ENCODE assay signal across 8 mouse cellular contexts in the genomic region with DNA sequence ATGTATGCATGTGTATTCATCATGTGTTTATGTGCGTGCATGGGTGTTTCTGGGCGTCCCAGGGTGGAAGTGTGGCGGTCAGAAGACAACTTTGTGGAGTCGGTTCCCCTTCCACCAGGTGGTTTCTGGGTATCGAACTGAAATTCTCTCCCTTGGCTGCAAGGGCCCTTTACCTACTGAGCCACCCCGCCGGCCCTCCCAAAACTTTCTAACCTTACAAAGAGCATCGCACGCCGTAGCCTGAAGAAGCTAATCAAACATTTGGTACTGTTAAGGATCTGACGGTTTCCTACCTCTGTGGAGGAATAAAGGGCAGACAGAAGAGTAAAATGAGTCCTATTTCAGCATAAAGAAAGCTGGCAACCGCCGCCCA. TPM values are rescaled to one million over a fixed set of nuclear protein-coding genes. Genes with fewer than 3 reads are reported as not detected.
DNase-seq lines count a peak whose midpoint lies in the region; ATAC-seq and TF ChIP-seq lines count a peak whose summit lies in the region.

No protein-coding gene starts in this region.

- H3K4me2 ChIP-seq in forebrain, embryonic 14.5 days (ENCODE audit: low read length), result peak overlapping the region; percentile 79
- peak overlapping the region; percentile 83 for H3K4me2 ChIP-seq in intestine, postnatal 0 days (replicated peaks; ENCODE audit: low read depth)
- H3K4me2 ChIP-seq in stomach, embryonic 15.5 days, result peak overlapping the region; percentile 86

- H3K9ac ChIP-seq in forebrain, embryonic 14.5 days (ENCODE audit: low read length), result peak overlapping the region; percentile 85
- H3K9ac ChIP-seq in intestine, postnatal 0 days (ENCODE audit: low read depth, low read length), result peak overlapping the region; percentile 76
- H3K9ac ChIP-seq in stomach, embryonic 15.5 days, result peak overlapping the region; percentile 77; the same call in 1 of the 2 replicates

- H3K4me3 ChIP-seq in layer of hippocampus, adult 2 months, result peak overlapping the region; percentile 63
- peak overlapping the region; percentile 60 for H3K4me3 ChIP-seq in forebrain, embryonic 14.5 days (ENCODE audit: low read depth, low read length)
- peak overlapping the region; percentile 62 for H3K4me3 ChIP-seq in intestine, postnatal 0 days (ENCODE audit: low read depth, low read length)
- peak overlapping the region; percentile 62 for H3K4me3 ChIP-seq in stomach, embryonic 15.5 days (replicated peaks)

- 8% methylated on average over 13 of the region's 13 CpGs for WGBS in forebrain, embryonic 14.5 days
- WGBS in intestine, postnatal 0 days, result 6% methylated on average over 13 of the region's 13 CpGs
- WGBS in stomach, embryonic 15.5 days, result 6% methylated on average over 13 of the region's 13 CpGs

- H3K27ac ChIP-seq in layer of hippocampus, adult 2 months, result peak overlapping the region; percentile 93
- H3K27ac ChIP-seq in forebrain, embryonic 14.5 days (ENCODE audit: low read depth, low read length), result no peak overlapping the region
- peak overlapping the region; percentile 62; the same call in 1 of the 2 replicates for H3K27ac ChIP-seq in intestine, postnatal 0 days (ENCODE audit: low read depth, low read length)
- no peak overlapping the region for H3K27ac ChIP-seq in stomach, embryonic 15.5 days

- H3K27me3 ChIP-seq in forebrain, embryonic 14.5 days (replicated peaks; ENCODE audit: control insufficient read depth, insufficient read depth, low read length), result no peaks in the 10 kb centered on the region
- no peaks in the 10 kb centered on the region for H3K27me3 ChIP-seq in intestine, postnatal 0 days (replicated peaks; ENCODE audit: control insufficient read depth, insufficient read depth, low read length)
- H3K27me3 ChIP-seq in stomach, embryonic 15.5 days (replicated peaks), result no peaks in the 10 kb centered on the region

- no peaks in the 10 kb centered on the region for H3K36me3 ChIP-seq in forebrain, embryonic 14.5 days (ENCODE audit: control insufficient read depth, insufficient read depth, low read length)
- 0 out of 2 replicates have a peak, but pooled peaks cover 7% of the 10 kb centered on the region for H3K36me3 ChIP-seq in intestine, postnatal 0 days (ENCODE audit: control insufficient read depth, insufficient read depth)
- H3K36me3 ChIP-seq in stomach, embryonic 15.5 days, result no peaks in the 10 kb centered on the region

- DNase-seq in layer of hippocampus, adult 2 months (ENCODE audit: low spot score in 2 of 2), result no peak
- DNase-seq in layer of hippocampus, adult 9-11 months, result no peak
- peak; percentile 48 for DNase-seq in ZHBTc4 (ENCODE audit: low read depth, low spot score)
- DNase-seq in forebrain, embryonic 14.5 days (ENCODE audit: low spot score), result no peak
- DNase-seq in adrenal gland, postnatal 25 days, result no peak

- TF ChIP-seq CTCF in layer of hippocampus, adult 2 months (conservative IDR thresholded peaks at IDR 0.05), result no peak
- no peak for TF ChIP-seq CTCF in intestine, postnatal 0 days (IDR thresholded peaks at IDR 0.05; ENCODE audit: low read depth)

- ATAC-seq in forebrain, embryonic 14.5 days, result peak; percentile 45
- peak; percentile 11; the same call in 1 of the 2 replicates for ATAC-seq in intestine, postnatal 0 days
- peak; percentile 24 for ATAC-seq in megakaryocyte-erythroid progenitor cell, adult 5-6 weeks (replicated peaks; ENCODE audit: low FRiP score, low TSS enrichment, poor library complexity, severe bottlenecking)
- peak; percentile 36; the same call in 1 of the 2 replicates for ATAC-seq in stomach, embryonic 15.5 days (ENCODE audit: insufficient read depth, low FRiP score, low read depth)

- peaks cover 5% of the 10 kb centered on the region; the same call in 1 of the 2 replicates for H3K4me1 ChIP-seq in forebrain, embryonic 14.5 days (ENCODE audit: control insufficient read depth, insufficient read depth, low read length)
- peaks cover 7% of the 10 kb centered on the region for H3K4me1 ChIP-seq in intestine, postnatal 0 days (replicated peaks; ENCODE audit: control insufficient read depth, insufficient read depth, low read length)
- H3K4me1 ChIP-seq in stomach, embryonic 15.5 days, result peaks cover 2% of the 10 kb centered on the region; the same call in 1 of the 2 replicates

- H3K9me3 ChIP-seq in forebrain, embryonic 14.5 days (replicated peaks; ENCODE audit: control insufficient read depth, low read length), result no peaks in the 10 kb centered on the region
- no peaks in the 10 kb centered on the region for H3K9me3 ChIP-seq in intestine, postnatal 0 days (ENCODE audit: control insufficient read depth)
- H3K9me3 ChIP-seq in stomach, embryonic 15.5 days, result no peaks in the 10 kb centered on the region

RNA-seq across cellular contexts. Expression of gene Bcap29, which starts 0.5 kb away (rescaled TPM):
- 10 to 100 TPM; 38.5 to 39.6 TPM for total RNA-seq in layer of hippocampus, adult 2 months (2021)
- polyA plus RNA-seq in forebrain, embryonic 14.5 days (2014; fragmentation: Nextera tagmentation; extraction: Ambion mirVana), result 27.8 and 32.7 TPM in 2 replicates
- 29.6 and 30.0 TPM in 2 replicates for polyA plus RNA-seq in intestine, postnatal 0 days (2015; fragmentation: Nextera tagmentation; extraction: Ambion mirVana)
- total RNA-seq in megakaryocyte-erythroid progenitor cell, adult 5-6 weeks (2014; fragmentation: Nextera tagmentation), result 75.6 and 85.6 TPM in 2 replicates
- 59.7 and 70.3 TPM in 2 replicates for total RNA-seq in megakaryocyte-erythroid progenitor cell, adult 5-6 weeks (2017)
- 32.4 and 36.6 TPM in 2 replicates for polyA plus RNA-seq in stomach, embryonic 15.5 days (2015; fragmentation: Nextera tagmentation; extraction: Ambion mirVana)
- 22.1 and 26.5 TPM in 2 replicates for total RNA-seq in adrenal gland, postnatal 25 days (2021)

RNA-seq across cellular contexts. Expression of gene Dus4l, which starts 20.7 kb away (rescaled TPM):
- 10 to 100 TPM; 12.6 to 13.2 TPM for total RNA-seq in layer of hippocampus, adult 2 months (2021)
- 6.3 and 9.6 TPM in 2 replicates for polyA plus RNA-seq in forebrain, embryonic 14.5 days (2014; fragmentation: Nextera tagmentation; extraction: Ambion mirVana)
- 4.4 and 5.5 TPM in 2 replicates for polyA plus RNA-seq in intestine, postnatal 0 days (2015; fragmentation: Nextera tagmentation; extraction: Ambion mirVana)
- 11.7 and 15.3 TPM in 2 replicates for total RNA-seq in megakaryocyte-erythroid progenitor cell, adult 5-6 weeks (2014; fragmentation: Nextera tagmentation)
- total RNA-seq in megakaryocyte-erythroid progenitor cell, adult 5-6 weeks (2017), result 19.3 and 54.4 TPM in 2 replicates
- polyA plus RNA-seq in stomach, embryonic 15.5 days (2015; fragmentation: Nextera tagmentation; extraction: Ambion mirVana), result 10.0 and 12.1 TPM in 2 replicates
- 8.6 and 11.8 TPM in 2 replicates for total RNA-seq in adrenal gland, postnatal 25 days (2021)

RNA-seq across cellular contexts. Expression of gene Cog5, which starts 20.7 kb away (rescaled TPM):
- 10 to 100 TPM; 59.6 to 63.8 TPM for total RNA-seq in layer of hippocampus, adult 2 months (2021)
- polyA plus RNA-seq in forebrain, embryonic 14.5 days (2014; fragmentation: Nextera tagmentation; extraction: Ambion mirVana), result 25.1 and 26.3 TPM in 2 replicates
- 16.4 and 19.1 TPM in 2 replicates for polyA plus RNA-seq in intestine, postnatal 0 days (2015; fragmentation: Nextera tagmentation; extraction: Ambion mirVana)
- 38.4 and 59.7 TPM in 2 replicates for total RNA-seq in megakaryocyte-erythroid progenitor cell, adult 5-6 weeks (2014; fragmentation: Nextera tagmentation)
- total RNA-seq in megakaryocyte-erythroid progenitor cell, adult 5-6 weeks (2017), result 56.9 and 74.6 TPM in 2 replicates
- polyA plus RNA-seq in stomach, embryonic 15.5 days (2015; fragmentation: Nextera tagmentation; extraction: Ambion mirVana), result 29.7 and 30.2 TPM in 2 replicates
- 39.2 and 51.5 TPM in 2 replicates for total RNA-seq in adrenal gland, postnatal 25 days (2021)

Comparison
In these comparisons a context has a peak if more than half of its experiments do, and no peak if none do; other contexts are left out.
1. H3K27ac ChIP-seq: peak in layer of hippocampus, adult 2 months (single experiment) and intestine, postnatal 0 days (single experiment); none in forebrain, embryonic 14.5 days (single experiment) and stomach, embryonic 15.5 days (single experiment).
2. Peak in every context shown above with its lines, with median percentiles within 50 percentile points of each other: H3K4me3 ChIP-seq, ATAC-seq, H3K4me2 ChIP-seq and H3K9ac ChIP-seq.